Mouse (Mus musculus): Measurements from ENCODE around the gene Hdac7. TPM values are rescaled to one million over a fixed set of nuclear protein-coding genes. Genes with fewer than 3 reads are reported as not detected.
A peak's percentile ranks its signal among the peaks of the same experiment; 100 is the strongest.

Gene Hdac7
- polyA plus RNA-seq, 1 experiment from 2014 or later: 29.9 TPM

DNA sequence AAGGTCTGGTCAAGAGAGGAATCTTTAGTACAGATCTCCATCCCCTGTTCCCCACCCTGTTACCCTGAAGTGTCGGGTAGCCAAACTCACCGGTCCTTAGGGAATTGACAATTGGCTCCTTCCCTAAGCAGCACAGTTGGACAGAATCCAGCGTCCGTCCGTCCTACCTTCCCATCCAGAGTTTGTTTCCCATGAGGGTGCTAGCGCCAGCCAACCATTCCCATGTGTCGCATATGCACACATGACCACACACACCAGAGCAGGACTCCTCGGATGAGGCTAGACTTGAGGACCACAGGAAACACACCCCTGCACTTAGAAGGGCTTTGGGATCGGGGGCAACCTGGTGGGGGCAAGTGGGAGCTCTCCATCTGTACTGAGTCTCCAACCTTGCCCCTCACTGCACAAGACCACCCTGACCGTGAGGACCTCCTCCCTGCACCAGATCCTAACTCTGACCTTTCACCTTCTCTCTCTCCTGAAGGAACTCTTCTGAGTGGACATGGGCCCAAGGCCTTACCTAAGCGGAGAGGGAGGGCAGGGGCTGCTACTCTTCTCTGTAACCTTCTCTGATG is 53.1 kb downstream of the Hdac7 start:
- H3K4me3 ChIP-seq: no peak overlapping the region
- no peak for ATAC-seq (ENCODE audit: low FRiP score, low read depth)
- WGBS: 91% methylated on average over 11 of the region's 11 CpGs
- H3K36me3 ChIP-seq: peaks cover 32% of the 10 kb centered on the region
- H3K4me1 ChIP-seq: 0 out of 2 replicates have a peak, but pooled peaks cover 3% of the 10 kb centered on the region
- no peak overlapping the region for H3K27ac ChIP-seq (replicated peaks)
- no peaks in the 10 kb centered on the region for H3K9me3 ChIP-seq
- H3K9ac ChIP-seq (replicated peaks): no peak overlapping the region
- H3K27me3 ChIP-seq: no peaks in the 10 kb centered on the region
- no peak overlapping the region for H3K4me2 ChIP-seq (replicated peaks)

DNA sequence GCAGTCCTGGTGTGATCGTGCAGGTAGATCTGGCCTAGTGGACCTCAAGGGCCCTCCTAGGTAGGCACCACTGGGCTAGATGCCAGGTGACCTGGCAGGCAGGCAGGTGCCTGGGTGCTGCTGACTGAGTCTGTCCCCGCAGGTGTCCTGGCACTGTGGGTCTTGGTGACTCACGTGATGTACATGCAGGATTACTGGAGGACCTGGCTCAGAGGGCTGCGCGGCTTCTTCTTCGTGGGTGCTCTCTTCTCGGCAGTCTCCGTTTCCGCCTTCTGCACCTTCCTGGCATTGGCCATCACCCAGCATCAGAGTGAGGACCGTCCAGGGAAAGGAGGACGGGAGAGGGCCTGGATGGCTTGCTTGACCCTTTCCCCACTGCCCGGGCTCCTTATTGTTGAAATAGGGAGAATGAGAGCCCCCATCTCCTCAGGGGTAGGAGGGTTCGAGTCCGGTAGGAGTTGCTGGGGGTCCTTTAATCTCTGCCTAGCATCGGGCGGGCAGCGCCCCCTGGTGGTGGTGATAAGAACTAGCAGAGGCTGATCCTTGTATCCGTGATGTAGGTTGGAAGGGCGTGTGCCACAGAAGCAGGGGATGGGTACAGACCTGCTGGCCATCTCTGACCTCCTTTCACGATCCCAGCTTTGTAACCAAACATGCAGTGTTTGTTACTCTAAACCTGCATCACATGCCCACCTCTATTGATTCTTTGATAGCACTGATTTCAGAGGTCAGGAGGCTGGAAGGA is 54.4 kb downstream of the Hdac7 start:
- no peak overlapping the region for H3K9ac ChIP-seq (replicated peaks)
- H3K27ac ChIP-seq (replicated peaks): no peak overlapping the region
- 0 out of 2 replicates have a peak, but pooled peaks cover 3% of the 10 kb centered on the region for H3K4me1 ChIP-seq
- peaks cover 20% of the 10 kb centered on the region for H3K36me3 ChIP-seq
- no peaks in the 10 kb centered on the region for H3K27me3 ChIP-seq
- H3K4me3 ChIP-seq: no peak overlapping the region
- H3K9me3 ChIP-seq: no peaks in the 10 kb centered on the region
- 58% methylated on average over 20 of the region's 20 CpGs for WGBS
- ATAC-seq (ENCODE audit: low FRiP score, low read depth): no peak
- no peak overlapping the region for H3K4me2 ChIP-seq (replicated peaks)

- H3K4me2 ChIP-seq (replicated peaks): no peak overlapping the region
- ATAC-seq (ENCODE audit: low FRiP score, low read depth): no peak
- no peak overlapping the region for H3K9ac ChIP-seq (replicated peaks)
- H3K9me3 ChIP-seq: no peaks in the 10 kb centered on the region
- 67% methylated on average over 6 of the region's 6 CpGs for WGBS
- peaks cover 9% of the 10 kb centered on the region for H3K36me3 ChIP-seq
- no peak overlapping the region for H3K4me3 ChIP-seq
- H3K4me1 ChIP-seq: 0 out of 2 replicates have a peak, but pooled peaks cover 3% of the 10 kb centered on the region
- 0 out of 2 replicates have a peak overlapping the region, but pooled peaks have one; percentile 25 for H3K27ac ChIP-seq (replicated peaks)
- H3K27me3 ChIP-seq: no peaks in the 10 kb centered on the region
Observed at GRCm38 (mm10) chr15:97788821-97789220, 55.5 kb downstream of the Hdac7 start.

GRCm38 (mm10) chr15:97787799-97788667 is 56.3 kb downstream of the Hdac7 start:
- 76% methylated on average over 19 of the region's 19 CpGs for WGBS
- H3K4me3 ChIP-seq: no peak overlapping the region
- H3K36me3 ChIP-seq: peaks cover 4% of the 10 kb centered on the region; the same call in 1 of the 2 replicates
- peaks cover 3% of the 10 kb centered on the region for H3K27me3 ChIP-seq
- H3K4me2 ChIP-seq (replicated peaks): no peak overlapping the region
- no peaks in the 10 kb centered on the region for H3K9me3 ChIP-seq
- 0 out of 2 replicates have a peak overlapping the region, but pooled peaks have one; percentile 25 for H3K27ac ChIP-seq (replicated peaks)
- ATAC-seq (ENCODE audit: low FRiP score, low read depth): no peak
- no peak overlapping the region for H3K9ac ChIP-seq (replicated peaks)
- 0 out of 2 replicates have a peak, but pooled peaks cover 3% of the 10 kb centered on the region for H3K4me1 ChIP-seq

DNA sequence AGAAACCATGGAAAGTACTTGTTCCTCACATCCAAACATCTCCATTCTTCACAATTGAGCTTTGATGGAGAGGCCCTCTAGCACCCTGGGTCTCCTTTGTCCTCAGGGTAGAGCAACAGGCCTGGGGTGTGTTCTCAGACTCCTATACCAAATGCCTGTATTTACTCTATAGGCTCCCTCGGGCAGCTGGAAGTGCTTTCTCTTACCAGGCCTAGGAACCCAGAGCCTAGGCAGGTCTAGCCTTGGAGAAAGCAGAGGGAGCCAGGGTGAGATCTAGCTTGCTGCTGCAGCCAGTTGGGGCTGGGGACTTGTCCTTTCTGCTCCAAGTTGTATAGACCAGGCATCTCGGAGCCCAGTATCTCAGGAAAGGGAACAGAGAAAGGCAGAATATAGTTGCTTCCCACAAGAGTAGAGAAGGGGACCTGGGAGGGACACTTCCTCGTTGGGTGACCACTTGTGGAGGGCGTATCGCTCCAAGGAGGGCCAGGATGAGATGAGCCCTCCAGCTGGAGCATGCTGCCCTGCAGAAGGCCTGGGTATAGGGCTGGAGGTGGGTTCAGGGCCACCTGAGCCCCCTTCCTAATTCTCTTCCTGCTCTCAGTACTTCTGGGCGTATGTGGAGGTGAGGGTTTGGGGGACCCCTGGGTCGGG is 57.0 kb downstream of the Hdac7 start:
- Histone ChIP-seq H3K9ac (replicated peaks) (no peak overlapping the region), H3K27me3 (peaks cover 10% of the 10 kb centered on the region), H3K4me1 (peaks cover 8% of the 10 kb centered on the region), H3K9me3 (no peaks in the 10 kb centered on the region), H3K4me2 (replicated peaks) (no peak overlapping the region), H3K36me3 (peaks cover 4% of the 10 kb centered on the region; the same call in 1 of the 2 replicates), H3K4me3 (no peak overlapping the region), H3K27ac (replicated peaks) (no peak overlapping the region)
- no peak for ATAC-seq (ENCODE audit: low FRiP score, low read depth)
- 78% methylated on average over 7 of the region's 7 CpGs for WGBS

DNA sequence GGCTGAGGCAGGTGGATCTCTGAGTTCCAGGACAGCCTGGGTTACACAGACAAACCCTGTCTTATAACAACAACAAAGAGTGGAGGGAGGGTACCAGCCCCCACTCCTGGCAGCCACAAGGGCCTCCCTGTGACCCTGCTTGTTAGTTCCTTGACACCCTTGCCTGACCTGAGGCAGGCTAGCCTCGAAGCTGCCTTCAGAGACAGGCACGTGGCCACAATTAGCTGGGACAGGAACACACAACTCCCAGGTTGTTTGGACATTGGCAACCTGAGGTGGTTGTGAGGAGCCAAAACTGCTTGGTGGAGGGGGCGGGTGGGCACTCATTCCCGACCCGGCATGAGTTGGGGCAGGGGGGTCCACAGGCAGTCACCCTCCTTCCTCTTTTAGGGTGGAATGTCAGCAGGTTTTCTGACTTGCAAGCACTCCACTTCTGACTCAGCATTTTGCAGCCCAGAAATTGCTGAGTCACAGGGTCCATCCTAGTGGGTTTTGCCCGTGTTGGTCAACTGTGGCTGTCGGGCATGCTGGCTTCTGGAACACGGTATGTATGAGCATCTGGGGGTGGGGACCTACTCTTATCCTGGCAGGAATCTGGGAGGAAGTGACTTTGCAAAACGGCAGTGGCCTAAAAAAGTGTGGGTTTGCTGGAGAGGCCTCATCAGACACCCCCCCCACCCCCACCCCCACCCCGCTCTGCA is 57.7 kb downstream of the Hdac7 start:
- no peak for ATAC-seq (ENCODE audit: low FRiP score, low read depth)
- 85% methylated on average over 10 of the region's 10 CpGs for WGBS
- Histone ChIP-seq H3K27ac (replicated peaks) (no peak overlapping the region), H3K4me2 (replicated peaks) (no peak overlapping the region), H3K4me3 (no peak overlapping the region), H3K27me3 (peaks cover 17% of the 10 kb centered on the region), H3K36me3 (peaks cover 4% of the 10 kb centered on the region; the same call in 1 of the 2 replicates), H3K9me3 (no peaks in the 10 kb centered on the region), H3K4me1 (peaks cover 14% of the 10 kb centered on the region), H3K9ac (replicated peaks) (no peak overlapping the region)

DNA sequence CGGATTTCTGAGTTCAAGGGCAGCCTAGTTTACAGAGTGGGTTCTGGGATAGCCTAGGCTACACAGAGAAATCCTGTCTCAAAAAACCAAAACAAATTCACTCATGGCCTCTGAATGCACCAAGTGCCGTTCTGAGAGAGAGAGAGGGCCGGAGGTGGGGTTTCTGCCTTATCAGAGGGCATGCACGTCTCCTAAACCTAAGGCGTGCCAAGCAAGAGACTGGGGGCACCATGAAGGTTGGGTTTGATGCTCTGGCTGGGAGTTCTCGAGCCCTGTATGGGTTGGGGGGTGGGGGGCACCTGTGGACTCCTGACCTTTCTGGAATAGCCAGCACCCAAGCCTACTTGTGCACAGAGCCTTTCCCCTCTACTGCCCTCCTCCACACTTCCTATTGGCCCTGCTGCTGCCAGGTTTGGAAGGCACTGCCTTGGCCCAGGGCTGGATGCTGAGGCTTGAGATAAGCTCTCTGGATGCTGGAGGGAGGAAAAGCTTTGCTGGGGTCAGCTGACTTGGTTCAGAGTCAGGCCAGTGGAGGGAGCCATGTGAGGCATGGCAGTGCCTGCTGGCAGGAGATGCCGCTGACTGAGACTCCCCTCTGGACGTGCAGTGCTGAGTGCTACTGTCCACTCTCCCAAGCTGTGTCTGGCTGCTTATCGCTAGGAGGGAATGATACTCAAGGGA is 58.4 kb downstream of the Hdac7 start:
- no peak overlapping the region for H3K9ac ChIP-seq (replicated peaks)
- WGBS: 81% methylated on average over 9 of the region's 9 CpGs
- H3K9me3 ChIP-seq: no peaks in the 10 kb centered on the region
- no peak for ATAC-seq (ENCODE audit: low FRiP score, low read depth)
- no peaks in the 10 kb centered on the region; the same call in 1 of the 2 replicates for H3K36me3 ChIP-seq
- no peak overlapping the region for H3K4me3 ChIP-seq
- no peak overlapping the region for H3K27ac ChIP-seq (replicated peaks)
- no peak overlapping the region for H3K4me2 ChIP-seq (replicated peaks)
- H3K27me3 ChIP-seq: peaks cover 22% of the 10 kb centered on the region
- H3K4me1 ChIP-seq: peaks cover 14% of the 10 kb centered on the region

DNA sequence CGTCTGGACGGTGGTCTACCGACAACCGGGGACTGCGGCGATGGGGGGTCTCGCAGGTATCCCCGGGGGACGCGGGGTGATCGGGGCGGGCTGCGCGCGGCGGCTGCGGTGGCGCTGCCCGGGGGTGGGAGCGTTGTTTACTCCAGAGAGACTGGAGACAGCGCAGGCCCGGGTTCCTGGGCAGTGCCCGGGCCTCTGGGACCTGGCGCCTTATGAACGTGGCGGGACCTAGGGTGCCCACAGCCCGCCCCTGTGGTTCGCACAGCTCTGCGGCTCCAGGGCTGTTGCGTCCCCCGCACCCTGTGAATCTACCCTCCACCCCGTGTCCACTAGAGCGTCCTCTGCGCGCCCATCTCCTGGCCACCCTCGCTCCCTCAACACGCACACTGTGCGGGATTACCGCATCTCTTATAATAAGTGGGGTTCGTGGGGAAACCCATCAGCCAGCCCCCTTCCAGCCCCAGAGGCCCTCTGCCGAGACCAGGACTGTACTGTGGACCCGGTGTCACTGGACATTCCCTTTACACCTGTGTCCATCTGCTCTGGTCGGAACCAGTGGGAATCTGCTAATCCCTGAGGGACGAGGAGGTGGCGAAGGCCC is 59.6 kb downstream of the Hdac7 start:
- Histone ChIP-seq H3K27me3 (peaks cover 25% of the 10 kb centered on the region), H3K4me2 (replicated peaks) (peak overlapping the region; percentile 87), H3K9ac (replicated peaks) (peak overlapping the region; percentile 89), H3K27ac (replicated peaks) (peak overlapping the region; percentile 64), H3K4me3 (peak overlapping the region; percentile 84), H3K36me3 (no peaks in the 10 kb centered on the region), H3K4me1 (peaks cover 14% of the 10 kb centered on the region), H3K9me3 (no peaks in the 10 kb centered on the region)
- ATAC-seq (ENCODE audit: low FRiP score, low read depth): peak; percentile 68
- WGBS: 3% methylated on average over 45 of the region's 45 CpGs

DNA sequence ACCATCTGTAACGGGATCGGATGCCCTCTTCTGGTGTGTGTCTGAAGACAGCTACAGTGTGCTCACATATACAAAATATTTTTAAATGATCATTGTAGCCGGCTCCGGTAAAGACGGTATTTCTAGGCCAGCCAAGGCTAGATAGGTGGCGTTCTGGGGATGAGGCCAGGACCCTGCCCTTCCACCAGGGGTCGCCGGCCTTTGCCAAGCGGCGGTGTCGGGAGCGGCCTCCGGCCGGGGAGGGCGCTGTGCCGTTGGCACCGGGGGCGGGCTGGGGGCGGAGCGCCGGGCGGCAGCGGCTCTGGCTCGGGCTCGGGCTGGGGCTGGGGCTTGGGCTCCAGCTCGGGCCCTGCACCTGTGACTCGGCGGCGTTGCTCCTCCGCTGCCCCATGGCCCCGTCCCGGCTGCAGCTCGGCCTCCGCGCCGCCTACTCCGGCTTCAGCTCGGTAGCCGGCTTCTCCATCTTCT is 60.2 kb downstream of the Hdac7 start:
- Histone ChIP-seq H3K36me3 (no peaks in the 10 kb centered on the region), H3K4me2 (replicated peaks) (peak overlapping the region; percentile 87), H3K9me3 (no peaks in the 10 kb centered on the region), H3K27ac (replicated peaks) (peak overlapping the region; percentile 64), H3K9ac (replicated peaks) (peak overlapping the region; percentile 89), H3K4me1 (peaks cover 14% of the 10 kb centered on the region), H3K4me3 (peak overlapping the region; percentile 84), H3K27me3 (peaks cover 25% of the 10 kb centered on the region)
- ATAC-seq (ENCODE audit: low FRiP score, low read depth): peak; percentile 90
- WGBS: 3% methylated on average over 38 of the region's 39 CpGs

GRCm38 (mm10) chr15:97782749-97783105 is 61.6 kb downstream of the Hdac7 start:
- Histone ChIP-seq H3K36me3 (no peaks in the 10 kb centered on the region), H3K4me3 (no peak overlapping the region), H3K9ac (replicated peaks) (no peak overlapping the region), H3K9me3 (no peaks in the 10 kb centered on the region), H3K4me1 (peaks cover 14% of the 10 kb centered on the region), H3K27me3 (peaks cover 25% of the 10 kb centered on the region), H3K27ac (replicated peaks) (0 out of 2 replicates have a peak overlapping the region, but pooled peaks have one; percentile 39), H3K4me2 (replicated peaks) (0 out of 2 replicates have a peak overlapping the region, but pooled peaks have one; percentile 25)
- 5% methylated on average over 9 of the region's 9 CpGs for WGBS
- ATAC-seq (ENCODE audit: low FRiP score, low read depth): no peak

Data from midbrain, embryonic 12.5 days (tissue).